Mouse (Mus musculus): ENCODE measurements around the gene Srsf3. TPM values are rescaled to one million over a fixed set of nuclear protein-coding genes. Genes with fewer than 3 reads are reported as not detected.

Gene Srsf3
- polyA plus RNA-seq, 1 experiment from 2014 or later: 784 TPM

DNA sequence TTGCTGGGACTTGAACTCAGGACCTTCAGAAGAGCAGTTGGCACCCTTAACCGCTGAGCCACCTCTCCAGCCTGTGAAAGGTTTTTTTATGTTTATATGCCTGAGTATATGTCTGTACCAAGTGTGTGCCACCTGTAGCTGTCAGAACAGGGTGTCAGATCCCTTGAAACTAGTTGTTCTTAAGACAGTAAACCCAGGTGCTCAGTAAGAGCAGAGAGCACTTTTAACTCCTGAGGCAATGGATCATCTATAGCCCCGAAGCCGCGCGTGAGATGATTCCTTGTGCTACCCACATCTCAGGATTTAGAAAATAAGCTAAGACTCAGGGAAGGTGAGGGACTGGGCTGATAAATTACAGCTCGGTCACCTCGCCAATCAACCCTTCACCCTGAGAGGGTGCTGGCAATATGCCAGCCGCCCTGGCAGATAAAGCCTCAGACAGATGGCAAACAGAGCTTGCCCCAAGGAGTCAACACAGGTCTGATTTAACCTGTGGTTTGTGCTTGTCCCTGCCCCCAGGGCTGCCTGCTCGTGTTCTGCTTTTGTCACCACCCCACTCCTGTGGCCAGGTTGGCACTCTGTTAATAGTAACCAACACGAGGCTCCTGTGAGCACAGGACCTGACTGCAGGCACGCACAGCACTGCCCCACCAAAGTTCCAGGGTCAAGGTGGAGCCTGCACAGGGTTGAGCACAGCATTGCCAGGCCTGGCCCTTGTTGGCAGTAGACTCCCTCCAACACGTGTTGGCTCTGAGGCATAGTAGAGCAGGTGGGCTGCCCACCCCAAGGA is 13.5 kb downstream of the Srsf3 start:
- H3K4me2 ChIP-seq (ENCODE audit: low read depth): no peak overlapping the region
- ATAC-seq (ENCODE audit: insufficient read depth, low FRiP score, low TSS enrichment) (no peak), DNase-seq (ENCODE audit: low spot score) (no peak)
- no peaks in the 10 kb centered on the region for H3K4me1 ChIP-seq (ENCODE audit: control insufficient read depth, insufficient read depth, low read length)
- H3K36me3 ChIP-seq (ENCODE audit: control insufficient read depth, insufficient read depth, low read length): peaks cover 18% of the 10 kb centered on the region
- WGBS: 83% methylated on average over 12 of the region's 12 CpGs
- H3K4me3 ChIP-seq (ENCODE audit: low read depth, low read length): no peak overlapping the region
- H3K27ac ChIP-seq (ENCODE audit: low read depth, low read length): no peak overlapping the region; the same call in 1 of the 2 replicates
- H3K9me3 ChIP-seq (ENCODE audit: control insufficient read depth, low read length): no peaks in the 10 kb centered on the region
- H3K9ac ChIP-seq (ENCODE audit: low read length): no peak overlapping the region
- H3K27me3 ChIP-seq (ENCODE audit: control insufficient read depth, insufficient read depth, low read length): no peaks in the 10 kb centered on the region

DNA sequence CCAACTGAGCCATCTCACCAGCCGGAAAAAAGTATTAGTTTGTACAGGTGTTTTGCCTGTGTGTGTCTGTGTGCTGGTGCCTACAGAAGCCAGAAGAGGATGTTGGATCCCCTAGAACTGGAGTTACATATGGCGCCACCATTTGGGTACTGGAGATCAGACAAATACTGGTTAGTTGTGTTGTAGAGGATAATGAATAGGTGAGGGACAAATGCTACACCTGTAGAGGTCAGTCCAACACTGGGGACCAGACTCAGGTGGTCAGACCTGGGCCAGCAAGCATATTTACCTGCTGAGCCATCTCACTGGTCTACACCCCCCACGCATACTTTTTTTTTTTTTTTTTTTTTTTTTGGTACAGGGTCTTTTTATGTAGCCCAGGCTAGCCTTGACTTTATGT is 14.4 kb downstream of the Srsf3 start:
- Histone ChIP-seq H3K27ac (ENCODE audit: low read depth, low read length) (no peak overlapping the region), H3K9me3 (ENCODE audit: control insufficient read depth, low read length) (no peaks in the 10 kb centered on the region), H3K27me3 (ENCODE audit: control insufficient read depth, insufficient read depth, low read length) (no peaks in the 10 kb centered on the region), H3K36me3 (ENCODE audit: control insufficient read depth, insufficient read depth, low read length) (peaks cover 17% of the 10 kb centered on the region), H3K4me2 (ENCODE audit: low read depth) (no peak overlapping the region), H3K9ac (ENCODE audit: low read length) (no peak overlapping the region), H3K4me1 (ENCODE audit: control insufficient read depth, insufficient read depth, low read length) (no peaks in the 10 kb centered on the region), H3K4me3 (ENCODE audit: low read depth, low read length) (no peak overlapping the region)
- WGBS: 81% methylated on average over 3 of the region's 3 CpGs
- DNase-seq (ENCODE audit: low spot score): no peak
- no peak for ATAC-seq (ENCODE audit: insufficient read depth, low FRiP score, low TSS enrichment)

DNA sequence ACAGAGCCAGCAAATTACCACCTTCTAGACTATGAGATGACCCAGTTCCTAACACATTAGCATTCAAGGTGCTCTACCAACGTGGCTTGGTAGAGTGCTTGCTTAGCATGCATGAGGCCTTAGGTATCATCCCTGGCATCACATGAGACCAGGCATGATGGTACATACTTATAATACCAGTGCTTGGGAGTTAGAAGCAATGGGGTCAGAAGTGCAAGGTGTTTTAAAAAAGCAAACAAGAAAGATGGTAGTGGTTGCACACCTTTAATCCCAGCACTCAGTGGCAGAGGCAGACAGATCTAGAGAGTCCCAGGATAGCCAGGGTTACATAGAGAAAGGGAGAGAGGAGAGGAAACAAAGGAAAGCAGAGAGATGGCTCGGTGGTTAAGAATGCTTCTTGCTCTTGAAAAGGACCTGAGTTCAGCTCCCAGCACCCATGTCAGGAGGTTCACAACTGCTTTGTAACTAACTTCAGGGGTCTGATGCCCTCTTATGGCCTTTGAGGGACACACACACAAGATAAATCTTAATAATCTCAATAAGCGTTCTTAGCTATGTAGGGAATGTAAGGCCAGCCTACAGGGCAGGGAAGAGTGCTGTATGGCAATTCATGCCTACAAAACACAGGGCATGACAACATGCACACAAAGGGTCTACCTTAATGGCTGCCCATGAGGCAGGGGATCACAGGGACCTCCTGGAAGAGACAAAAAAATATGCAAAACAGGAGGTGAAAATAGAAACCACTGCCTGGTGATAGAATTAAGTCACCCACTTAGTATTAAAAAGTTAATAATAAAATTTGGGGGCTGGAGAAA is 15.5 kb downstream of the Srsf3 start:
- Histone ChIP-seq H3K36me3 (ENCODE audit: control insufficient read depth, insufficient read depth, low read length) (peaks cover 17% of the 10 kb centered on the region), H3K4me1 (ENCODE audit: control insufficient read depth, insufficient read depth, low read length) (no peaks in the 10 kb centered on the region), H3K27me3 (ENCODE audit: control insufficient read depth, insufficient read depth, low read length) (no peaks in the 10 kb centered on the region), H3K9me3 (ENCODE audit: control insufficient read depth, low read length) (no peaks in the 10 kb centered on the region), H3K4me2 (ENCODE audit: low read depth) (no peak overlapping the region), H3K4me3 (ENCODE audit: low read depth, low read length) (no peak overlapping the region), H3K9ac (ENCODE audit: low read length) (no peak overlapping the region), H3K27ac (ENCODE audit: low read depth, low read length) (no peak overlapping the region)
- 78% methylated on average over 3 of the region's 3 CpGs for WGBS
- DNase-seq (ENCODE audit: low spot score) (no peak), ATAC-seq (ENCODE audit: insufficient read depth, low FRiP score, low TSS enrichment) (no peak)

DNA sequence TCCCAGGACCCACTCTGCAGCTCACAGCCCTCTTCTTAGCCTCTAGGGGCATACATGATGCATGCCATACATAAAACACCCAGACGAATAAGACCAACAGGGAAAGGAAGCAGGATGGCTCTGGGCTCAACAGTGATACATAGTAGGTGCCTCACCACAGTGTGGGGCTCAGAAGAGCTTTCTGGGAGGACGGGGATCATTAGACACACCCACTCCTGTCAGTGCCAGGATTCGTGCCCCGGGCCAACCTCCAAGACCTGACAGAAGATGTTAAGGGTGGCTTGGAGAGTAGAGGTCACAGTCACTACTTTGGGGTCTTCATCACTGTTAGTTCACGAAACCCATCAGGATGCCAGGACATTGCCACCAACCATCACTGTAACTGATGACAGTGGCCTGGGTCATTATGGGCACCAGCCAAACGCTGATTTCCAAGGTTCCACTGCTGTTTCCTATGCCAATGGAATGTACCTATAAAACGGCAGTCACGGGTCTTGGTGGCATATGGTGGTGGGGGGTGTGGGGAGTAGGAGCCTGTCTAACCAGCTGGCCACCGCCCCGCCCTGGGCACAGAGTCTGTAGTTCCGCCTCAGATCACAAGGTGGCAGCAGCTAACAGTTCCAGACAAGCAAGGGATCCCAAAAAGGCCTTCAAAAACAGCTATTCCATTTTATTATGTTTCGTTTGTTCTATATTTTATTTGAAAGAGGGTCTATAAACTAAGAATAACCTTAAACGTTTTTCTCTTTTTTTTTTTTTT is 16.5 kb downstream of the Srsf3 start:
- DNase-seq (ENCODE audit: low spot score) (peak; percentile 87), ATAC-seq (ENCODE audit: insufficient read depth, low FRiP score, low TSS enrichment) (0 out of 2 replicates have a peak, but pooled peaks have one; percentile 56)
- peaks cover 11% of the 10 kb centered on the region for H3K36me3 ChIP-seq (ENCODE audit: control insufficient read depth, insufficient read depth, low read length)
- WGBS: 19% methylated on average over 13 of the region's 13 CpGs
- no peak overlapping the region for H3K27ac ChIP-seq (ENCODE audit: low read depth, low read length)
- no peaks in the 10 kb centered on the region for H3K9me3 ChIP-seq (ENCODE audit: control insufficient read depth, low read length)
- H3K9ac ChIP-seq (ENCODE audit: low read length): no peak overlapping the region
- no peak overlapping the region for H3K4me3 ChIP-seq (ENCODE audit: low read depth, low read length)
- no peaks in the 10 kb centered on the region for H3K4me1 ChIP-seq (ENCODE audit: control insufficient read depth, insufficient read depth, low read length)
- no peak overlapping the region for H3K4me2 ChIP-seq (ENCODE audit: low read depth)
- no peaks in the 10 kb centered on the region for H3K27me3 ChIP-seq (ENCODE audit: control insufficient read depth, insufficient read depth, low read length)

DNA sequence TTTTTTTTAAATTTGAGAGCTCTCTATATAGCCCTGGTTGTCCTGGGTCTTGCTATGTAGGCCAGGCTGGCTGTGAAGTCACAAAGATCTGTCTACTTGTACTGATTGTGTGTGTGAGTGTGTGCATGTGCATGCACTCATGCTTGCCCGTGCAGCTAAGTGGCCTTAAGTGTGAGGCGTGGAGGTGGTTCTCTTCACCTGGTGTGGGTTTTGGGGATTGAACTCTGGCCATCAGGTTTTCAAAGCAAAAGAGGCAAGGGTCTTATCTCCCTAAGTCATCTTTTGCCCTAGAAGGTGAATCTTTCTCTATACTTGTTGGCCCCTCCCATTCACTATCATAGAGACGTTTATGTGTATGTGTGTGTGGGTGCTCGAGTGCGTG is 17.1 kb downstream of the Srsf3 start:
- ATAC-seq (ENCODE audit: insufficient read depth, low FRiP score, low TSS enrichment): no peak
- peaks cover 8% of the 10 kb centered on the region for H3K36me3 ChIP-seq (ENCODE audit: control insufficient read depth, insufficient read depth, low read length)
- no peak overlapping the region for H3K4me3 ChIP-seq (ENCODE audit: low read depth, low read length)
- no peak overlapping the region for H3K9ac ChIP-seq (ENCODE audit: low read length)
- DNase-seq (ENCODE audit: low spot score): no peak
- no peaks in the 10 kb centered on the region for H3K9me3 ChIP-seq (ENCODE audit: control insufficient read depth, low read length)
- no peaks in the 10 kb centered on the region for H3K4me1 ChIP-seq (ENCODE audit: control insufficient read depth, insufficient read depth, low read length)
- H3K27ac ChIP-seq (ENCODE audit: low read depth, low read length): no peak overlapping the region
- 78% methylated on average over 5 of the region's 5 CpGs for WGBS
- no peaks in the 10 kb centered on the region for H3K27me3 ChIP-seq (ENCODE audit: control insufficient read depth, insufficient read depth, low read length)
- no peak overlapping the region for H3K4me2 ChIP-seq (ENCODE audit: low read depth)

DNA sequence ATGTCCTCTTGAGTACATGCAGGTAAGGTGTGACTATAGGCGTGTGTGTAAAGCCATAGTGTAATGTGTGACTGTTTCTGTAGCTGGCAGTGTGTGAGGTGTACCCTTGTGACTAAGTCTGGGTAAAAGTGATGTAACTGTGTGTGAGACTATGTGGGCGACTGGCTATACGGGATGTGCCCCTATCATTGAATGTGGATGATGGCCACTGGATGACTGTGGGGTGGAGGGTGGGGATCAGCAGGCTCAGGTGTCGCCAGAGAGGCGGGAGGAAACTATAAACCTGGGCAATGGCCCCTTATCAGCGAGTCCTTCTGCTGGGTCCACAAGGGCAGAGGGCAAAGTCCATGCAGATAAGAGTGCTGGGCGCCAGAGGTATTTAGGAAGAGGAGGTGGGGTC is 17.5 kb downstream of the Srsf3 start:
- H3K36me3 ChIP-seq (ENCODE audit: control insufficient read depth, insufficient read depth, low read length): peaks cover 7% of the 10 kb centered on the region
- 80% methylated on average over 7 of the region's 7 CpGs for WGBS
- H3K4me3 ChIP-seq (ENCODE audit: low read depth, low read length): no peak overlapping the region
- H3K9me3 ChIP-seq (ENCODE audit: control insufficient read depth, low read length): no peaks in the 10 kb centered on the region
- no peak for ATAC-seq (ENCODE audit: insufficient read depth, low FRiP score, low TSS enrichment)
- no peak overlapping the region for H3K27ac ChIP-seq (ENCODE audit: low read depth, low read length)
- H3K27me3 ChIP-seq (ENCODE audit: control insufficient read depth, insufficient read depth, low read length): no peaks in the 10 kb centered on the region
- no peak for DNase-seq (ENCODE audit: low spot score)
- no peaks in the 10 kb centered on the region for H3K4me1 ChIP-seq (ENCODE audit: control insufficient read depth, insufficient read depth, low read length)
- H3K9ac ChIP-seq (ENCODE audit: low read length): no peak overlapping the region
- no peak overlapping the region for H3K4me2 ChIP-seq (ENCODE audit: low read depth)

DNA sequence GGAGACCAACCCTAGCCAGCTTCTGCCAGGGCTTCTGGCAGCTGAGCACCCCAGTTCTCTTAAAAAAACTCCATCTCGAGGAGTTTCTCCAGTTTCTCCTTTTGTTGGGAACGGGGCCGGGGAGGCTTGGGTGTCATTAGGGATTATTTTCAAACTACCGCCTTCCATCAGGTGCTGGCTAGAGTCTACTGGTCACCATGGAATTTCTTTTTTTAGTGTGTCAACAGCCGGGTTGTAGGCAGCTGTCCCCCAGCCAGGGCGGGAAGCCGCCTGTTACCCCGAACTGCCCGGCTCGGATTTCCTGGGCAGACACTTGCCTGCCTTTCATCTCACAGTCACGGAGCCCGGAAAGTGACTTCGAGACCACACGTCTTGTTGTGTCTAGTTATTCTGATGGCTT is 18.4 kb downstream of the Srsf3 start:
- WGBS: 50% methylated on average over 14 of the region's 14 CpGs
- no peak overlapping the region for H3K27ac ChIP-seq (ENCODE audit: low read depth, low read length)
- H3K9me3 ChIP-seq (ENCODE audit: control insufficient read depth, low read length): no peaks in the 10 kb centered on the region
- no peak for DNase-seq (ENCODE audit: low spot score)
- no peak for ATAC-seq (ENCODE audit: insufficient read depth, low FRiP score, low TSS enrichment)
- no peaks in the 10 kb centered on the region for H3K4me1 ChIP-seq (ENCODE audit: control insufficient read depth, insufficient read depth, low read length)
- no peak overlapping the region for H3K9ac ChIP-seq (ENCODE audit: low read length)
- peaks cover under 1% of the 10 kb centered on the region; the same call in 1 of the 2 replicates for H3K36me3 ChIP-seq (ENCODE audit: control insufficient read depth, insufficient read depth, low read length)
- H3K4me2 ChIP-seq (ENCODE audit: low read depth): no peak overlapping the region
- H3K4me3 ChIP-seq (ENCODE audit: low read depth, low read length): no peak overlapping the region
- H3K27me3 ChIP-seq (ENCODE audit: control insufficient read depth, insufficient read depth, low read length): no peaks in the 10 kb centered on the region

DNA sequence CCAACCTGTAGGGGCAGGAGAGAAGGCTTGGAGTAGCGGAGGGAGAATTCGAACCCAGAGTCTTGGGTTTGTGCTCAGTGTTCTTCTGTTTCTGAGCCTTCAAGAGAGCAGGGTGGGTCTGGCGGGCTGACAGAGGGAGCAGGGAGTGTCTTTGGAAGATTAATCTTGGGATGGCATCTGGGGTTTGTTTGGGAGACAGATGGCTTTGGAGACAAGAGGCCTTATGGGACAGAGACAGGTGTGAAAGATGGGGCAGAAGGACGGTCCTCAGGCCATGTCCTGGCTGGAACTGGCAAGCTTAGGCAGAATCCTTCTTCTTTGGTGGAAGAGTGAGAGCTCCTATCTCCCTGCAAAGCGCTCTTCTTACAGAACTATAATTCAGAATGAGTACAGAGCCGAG is 20.6 kb downstream of the Srsf3 start:
- 82% methylated on average over 6 of the region's 6 CpGs for WGBS
- Histone ChIP-seq H3K9me3 (ENCODE audit: control insufficient read depth, low read length) (no peaks in the 10 kb centered on the region), H3K9ac (ENCODE audit: low read length) (no peak overlapping the region), H3K4me1 (ENCODE audit: control insufficient read depth, insufficient read depth, low read length) (peaks cover 9% of the 10 kb centered on the region; the same call in 1 of the 2 replicates), H3K4me3 (ENCODE audit: low read depth, low read length) (no peak overlapping the region), H3K27me3 (ENCODE audit: control insufficient read depth, insufficient read depth, low read length) (no peaks in the 10 kb centered on the region), H3K27ac (ENCODE audit: low read depth, low read length) (no peak overlapping the region), H3K4me2 (ENCODE audit: low read depth) (no peak overlapping the region), H3K36me3 (ENCODE audit: control insufficient read depth, insufficient read depth, low read length) (no peaks in the 10 kb centered on the region)
- ATAC-seq (ENCODE audit: insufficient read depth, low FRiP score, low TSS enrichment): no peak
- DNase-seq (ENCODE audit: low spot score): no peak

Data from neural tube, embryonic 11.5 days (tissue).